Comparison of ENCODE assay signal across 22 mouse cellular contexts in genomic region chr1:152721535-152722198, GRCm38 (mm10). TPM values are rescaled to one million over a fixed set of nuclear protein-coding genes. Genes with fewer than 3 reads are reported as not detected.
DNase-seq lines count a peak whose midpoint lies in the region; ATAC-seq and TF ChIP-seq lines count a peak whose summit lies in the region.
"Had no signal": no experiment of that assay in that cellular context is flagged by ENCODE, and none has a peak within 500 bp of the region (broad histone marks: within the 10 kb centered on the region; RNA-seq: fewer than 3 reads in every experiment).

No protein-coding gene starts in this region.

- ATAC-seq in hindbrain, embryonic 15.5 days (ENCODE audit: low FRiP score, low read depth), result peak; percentile 48; the same call in 1 of the 2 replicates
- ATAC-seq in hindbrain, embryonic 12.5 days (ENCODE audit: low FRiP score), result no peak
- no peak for ATAC-seq in frontal cortex, adult (ENCODE audit: low TSS enrichment)
- ATAC-seq: forebrain, embryonic 15.5 days had no signal

- H3K9ac ChIP-seq in hindbrain, embryonic 15.5 days, result no peak overlapping the region
- H3K9ac ChIP-seq in hindbrain, embryonic 12.5 days, result no peak overlapping the region
- H3K9ac ChIP-seq: forebrain, embryonic 15.5 days; lung, embryonic 14.5 days; neural tube, embryonic 12.5 days had no signal

- TF ChIP-seq POLR2A in spleen, adult 2 months (IDR thresholded peaks at IDR 0.05; ENCODE audit: low read depth, low read length), result no peak

- TF ChIP-seq CTCF in spleen, adult 2 months (IDR thresholded peaks at IDR 0.05; ENCODE audit: extremely low read depth, insufficient read depth, insufficient read length, insufficient replicate concordance), result no peak

- no peaks in the 10 kb centered on the region for H3K27me3 ChIP-seq in hindbrain, embryonic 15.5 days
- no peaks in the 10 kb centered on the region for H3K27me3 ChIP-seq in hindbrain, embryonic 12.5 days
- H3K27me3 ChIP-seq in spleen, adult 2 months (ENCODE audit: control insufficient read depth, insufficient read depth, low read length), result no peaks in the 10 kb centered on the region
- H3K27me3 ChIP-seq: forebrain, embryonic 15.5 days; neural tube, embryonic 12.5 days had no signal

- no peaks in the 10 kb centered on the region for H3K9me3 ChIP-seq in hindbrain, embryonic 15.5 days
- no peaks in the 10 kb centered on the region for H3K9me3 ChIP-seq in hindbrain, embryonic 12.5 days (replicated peaks)
- H3K9me3 ChIP-seq: forebrain, embryonic 15.5 days; neural tube, embryonic 12.5 days had no signal

- no peak overlapping the region for H3K4me2 ChIP-seq in hindbrain, embryonic 15.5 days
- no peak overlapping the region for H3K4me2 ChIP-seq in hindbrain, embryonic 12.5 days (replicated peaks)
- H3K4me2 ChIP-seq: forebrain, embryonic 15.5 days; liver, embryonic 11.5 days; lung, embryonic 14.5 days; midbrain, embryonic 11.5 days; neural tube, embryonic 12.5 days had no signal

- WGBS in hindbrain, embryonic 15.5 days, result 80% methylated on average over 11 of the region's 11 CpGs
- WGBS in hindbrain, embryonic 12.5 days, result 86% methylated on average over 11 of the region's 11 CpGs
- WGBS in spleen, adult 2 months, result 78% methylated on average over 11 of the region's 11 CpGs

- H3K4me3 ChIP-seq in hindbrain, embryonic 15.5 days, result no peak overlapping the region
- no peak overlapping the region for H3K4me3 ChIP-seq in hindbrain, embryonic 12.5 days
- H3K4me3 ChIP-seq in spleen, adult 2 months (ENCODE audit: extremely low read depth, insufficient read depth, insufficient read length), result no peak overlapping the region
- H3K4me3 ChIP-seq: forebrain, embryonic 15.5 days; neural tube, embryonic 12.5 days had no signal

- H3K27ac ChIP-seq in hindbrain, embryonic 15.5 days (replicated peaks), result no peak overlapping the region
- no peak overlapping the region for H3K27ac ChIP-seq in hindbrain, embryonic 12.5 days
- peak overlapping the region; percentile 23; the same call in 1 of the 2 replicates for H3K27ac ChIP-seq in spleen, adult 2 months (ENCODE audit: insufficient read depth, low read length)
- H3K27ac ChIP-seq: forebrain, embryonic 15.5 days; macrophage; neural tube, embryonic 12.5 days had no signal

- no peaks in the 10 kb centered on the region; the same call in 1 of the 2 replicates for H3K4me1 ChIP-seq in hindbrain, embryonic 15.5 days (replicated peaks)
- H3K4me1 ChIP-seq in hindbrain, embryonic 12.5 days, result 0 out of 2 replicates have a peak, but pooled peaks cover 4% of the 10 kb centered on the region
- H3K4me1 ChIP-seq in spleen, adult 2 months (ENCODE audit: control insufficient read depth, insufficient read depth, insufficient read length), result peaks cover 10% of the 10 kb centered on the region; the same call in 1 of the 2 replicates
- H3K4me1 ChIP-seq: forebrain, embryonic 15.5 days; neural tube, embryonic 12.5 days had no signal

- DNase-seq in spleen, adult 2 months (ENCODE audit: low read depth in 1 of 2, low spot score in 2 of 2), result no peak
- DNase-seq in spleen, postnatal 10 days (ENCODE audit: low spot score in 2 of 2), result no peak
- peak; percentile 53 for DNase-seq in R1 (ENCODE audit: low read depth, low spot score)
- DNase-seq in embryo, embryonic 11 days, result no peak
- DNase-seq: adrenal gland, postnatal 10 days; cerebellum, adult 11 months; cerebellum, postnatal 14 days; gastrocnemius, postnatal 25 days; kidney, adult 8-10 months; kidney, postnatal 25 days; lung, embryonic 14.5 days; thymus, postnatal 4 days had no signal

- no peaks in the 10 kb centered on the region for H3K36me3 ChIP-seq in hindbrain, embryonic 15.5 days
- no peaks in the 10 kb centered on the region for H3K36me3 ChIP-seq in hindbrain, embryonic 12.5 days
- H3K36me3 ChIP-seq in spleen, adult 2 months (ENCODE audit: control insufficient read depth, insufficient read depth, low read length), result no peaks in the 10 kb centered on the region
- H3K36me3 ChIP-seq: forebrain, embryonic 15.5 days; neural tube, embryonic 12.5 days had no signal

RNA-seq across cellular contexts. Expression of gene Apobec4, which starts 28.7 kb away (rescaled TPM):
- 0.10 TPM in 1 of 2 replicates, not detected in the other for polyA plus RNA-seq in hindbrain, embryonic 15.5 days (2015; fragmentation: Nextera tagmentation; extraction: Ambion mirVana)
- not detected in 2 replicates for polyA plus RNA-seq in hindbrain, embryonic 12.5 days (2016; fragmentation: Nextera tagmentation; extraction: Ambion mirVana)
- not detected in 2 replicates for polyA plus RNA-seq in spleen, adult 2 months (2012; rRNA removed)
- polyA plus RNA-seq: forebrain, embryonic 15.5 days; heart, embryonic 14.5 days; liver, embryonic 11.5 days; lung, embryonic 14.5 days; macrophage; midbrain, embryonic 11.5 days; neural tube, embryonic 12.5 days; stomach, embryonic 14.5 days had no signal

RNA-seq across cellular contexts. Expression of gene Rgl1, which starts 44.5 kb away (rescaled TPM):
- 18.9 and 19.5 TPM in 2 replicates for polyA plus RNA-seq in hindbrain, embryonic 15.5 days (2015; fragmentation: Nextera tagmentation; extraction: Ambion mirVana)
- polyA plus RNA-seq in hindbrain, embryonic 12.5 days (2016; fragmentation: Nextera tagmentation; extraction: Ambion mirVana), result 23.9 and 24.7 TPM in 2 replicates
- 14.4 and 14.7 TPM in 2 replicates for polyA plus RNA-seq in spleen, adult 2 months (2012; rRNA removed)

RNA-seq across cellular contexts. Expression of gene Arpc5, which starts 44.7 kb away (rescaled TPM):
- 298 and 307 TPM in 2 replicates for polyA plus RNA-seq in hindbrain, embryonic 15.5 days (2015; fragmentation: Nextera tagmentation; extraction: Ambion mirVana)
- polyA plus RNA-seq in hindbrain, embryonic 12.5 days (2016; fragmentation: Nextera tagmentation; extraction: Ambion mirVana), result 310 and 335 TPM in 2 replicates
- 91.9 and 147 TPM in 2 replicates for polyA plus RNA-seq in spleen, adult 2 months (2012; rRNA removed)
